Mouse (Mus musculus): ENCODE measurements around the gene Fibp. TPM values are rescaled to one million over a fixed set of nuclear protein-coding genes. Genes with fewer than 3 reads are reported as not detected.

Fibp gene
- total RNA-seq (2012; rRNA removed), result 21.9 and 28.3 TPM in 2 replicates
- 10 to 100 TPM in 1 of 2 experiments, not detected in 1; 63.5 TPM for polyA plus RNA-seq (2012; ENCODE audit: insufficient read depth in 1 of 2, insufficient read length in 2 of 2, low read depth in 1 of 2, low replicate concordance in 2 of 2, missing spikeins in 1 of 2)

- peak within 1 kb of the TSS; percentile 83 for H3K27ac ChIP-seq (ENCODE audit: control insufficient read depth, low read depth, low read length)
- peaks cover 0 to 30% of the 10 kb centered on the region in 2 experiments for H3K4me1 ChIP-seq (ENCODE audit: control insufficient read depth in 1 of 2, insufficient read depth in 2 of 2, low read length in 2 of 2)
- peak; percentile 96 for DNase-seq (ENCODE audit: low read depth, low spot score)
- no peaks in the 10 kb centered on the region for H3K9me3 ChIP-seq (replicated peaks; ENCODE audit: insufficient read depth, low read length)
- no peaks in the 10 kb centered on the region for H3K27me3 ChIP-seq (ENCODE audit: control insufficient read depth in 1 of 2, insufficient read depth in 2 of 2, low read length in 2 of 2)
- H3K79me2 ChIP-seq (ENCODE audit: control insufficient read depth, insufficient read depth, low read length, poor library complexity), result peaks cover 13% of the 10 kb centered on the region
- peaks cover 0 to 5% of the 10 kb centered on the region in 2 experiments; a peak in 2 of 4 replicates for H3K36me3 ChIP-seq (ENCODE audit: control insufficient read depth in 1 of 2, insufficient read depth in 2 of 2, low read length in 2 of 2)
- H3K9ac ChIP-seq (ENCODE audit: control insufficient read depth, low read depth, low read length, poor library complexity, severe bottlenecking), result peak within 1 kb of the TSS; percentile 89
- peak within 1 kb of the TSS; percentile 95 to 99 for H3K4me3 ChIP-seq (ENCODE audit: control insufficient read depth in 1 of 2, insufficient read depth in 1 of 2, low read depth in 2 of 2, low read length in 2 of 2)
- no peak for TF ChIP-seq CHD2 (IDR thresholded peaks at IDR 0.05; ENCODE audit: low read length)
- peak; percentile 91 for TF ChIP-seq HCFC1 (IDR thresholded peaks at IDR 0.05; ENCODE audit: low read depth, low read length)
- no peak for TF ChIP-seq NRF1 (IDR thresholded peaks at IDR 0.05; ENCODE audit: insufficient read depth, low read depth, low read length, poor library complexity, severe bottlenecking)
- no peak for TF ChIP-seq EP300 (IDR thresholded peaks at IDR 0.05; ENCODE audit: low read depth in 1 of 2, low read length in 2 of 2)
- no peak for TF ChIP-seq MEF2A (IDR thresholded peaks at IDR 0.05; ENCODE audit: extremely low read depth, insufficient replicate concordance, low read depth, low read length, poor library complexity, severe bottlenecking)
- no peak for TF ChIP-seq ZC3H11A (IDR thresholded peaks at IDR 0.05; ENCODE audit: low read depth, low read length)
- no peak for TF ChIP-seq RAD21 (IDR thresholded peaks at IDR 0.05; ENCODE audit: low read depth, low read length)
- TF ChIP-seq JUND (IDR thresholded peaks at IDR 0.05; ENCODE audit: low read depth, low read length), result no peak
- 0 out of 2 replicates have a peak, but pooled peaks have one; percentile 37 for TF ChIP-seq MYC (IDR thresholded peaks at IDR 0.05; ENCODE audit: low read depth, low read length)
- TF ChIP-seq RCOR1 (IDR thresholded peaks at IDR 0.05; ENCODE audit: low read depth, low read length), result no peak; the same call in 1 of the 2 replicates
- no peak for TF ChIP-seq GATA1 (IDR thresholded peaks at IDR 0.05; ENCODE audit: low read depth, low read length)
- 0 out of 2 replicates have a peak, but pooled peaks have one; percentile 29 for TF ChIP-seq USF1 (IDR thresholded peaks at IDR 0.05; ENCODE audit: low read depth, low read length)
- peak; percentile 25; the same call in 1 of the 2 replicates for TF ChIP-seq KAT2A (conservative IDR thresholded peaks at IDR 0.05; ENCODE audit: low read depth, low read length)
- peak; percentile 93 for TF ChIP-seq TBP (IDR thresholded peaks at IDR 0.05; ENCODE audit: low read depth, low read length)
- TF ChIP-seq POLR2A (IDR thresholded peaks at IDR 0.05; ENCODE audit: control insufficient read depth in 1 of 2, insufficient read depth in 1 of 2, low read depth in 1 of 2, low read length in 2 of 2, poor library complexity in 1 of 2), result peak; percentile 89 to 96
- TF ChIP-seq SIN3A (IDR thresholded peaks at IDR 0.05; ENCODE audit: low read length), result peak; percentile 91
- TF ChIP-seq TCF12 (IDR thresholded peaks at IDR 0.05; ENCODE audit: low read depth, low read length), result peak; percentile 76
- no peak for TF ChIP-seq SMC3 (IDR thresholded peaks at IDR 0.05; ENCODE audit: low read depth, low read length)
- no peak; the same call in 1 of the 2 replicates for TF ChIP-seq MAZ (IDR thresholded peaks at IDR 0.05; ENCODE audit: low read depth, low read length)
- TF ChIP-seq ZNF384 (IDR thresholded peaks at IDR 0.05; ENCODE audit: low read depth, low read length), result no peak
- TF ChIP-seq ELF1 (IDR thresholded peaks at IDR 0.05; ENCODE audit: low read depth, low read length), result peak; percentile 93
- TF ChIP-seq POLR2AphosphoS5 (IDR thresholded peaks at IDR 0.05; ENCODE audit: borderline replicate concordance, low read depth, low read length), result no peak
- no peak for TF ChIP-seq TAL1 (IDR thresholded peaks at IDR 0.05; ENCODE audit: low read length)
- TF ChIP-seq GABPA (IDR thresholded peaks at IDR 0.05; ENCODE audit: low read depth, low read length), result no peak
- TF ChIP-seq CTCF (IDR thresholded peaks at IDR 0.05 in 2 of 3, conservative IDR thresholded peaks at IDR 0.05 in 1 of 3; ENCODE audit: control insufficient read depth in 1 of 3, insufficient read depth in 1 of 3, low read depth in 2 of 3, low read length in 3 of 3, poor library complexity in 1 of 3, severe bottlenecking in 1 of 3), result no peak
- TF ChIP-seq POLR2AphosphoS2 (IDR thresholded peaks at IDR 0.05; ENCODE audit: low read length), result peak; percentile 93
- TF ChIP-seq E2F4 (IDR thresholded peaks at IDR 0.05; ENCODE audit: borderline replicate concordance, low read depth, low read length), result no peak
- TF ChIP-seq MAFK (IDR thresholded peaks at IDR 0.05; ENCODE audit: borderline replicate concordance, low read depth, low read length), result no peak
- no peak for TF ChIP-seq BHLHE40 (IDR thresholded peaks at IDR 0.05; ENCODE audit: borderline replicate concordance, low read depth, low read length)
- no peak for TF ChIP-seq ZKSCAN1 (IDR thresholded peaks at IDR 0.05; ENCODE audit: low read depth, low read length)
- TF ChIP-seq MXI1 (IDR thresholded peaks at IDR 0.05; ENCODE audit: low read depth, low read length), result peak; percentile 88
- TF ChIP-seq MYB (IDR thresholded peaks at IDR 0.05; ENCODE audit: low read depth, low read length), result no peak
- TF ChIP-seq UBTF (IDR thresholded peaks at IDR 0.05; ENCODE audit: borderline replicate concordance, insufficient read depth, low read depth, low read length), result peak; percentile 89; the same call in 1 of the 2 replicates
- peak; percentile 72; the same call in 1 of the 2 replicates for TF ChIP-seq ZMIZ1 (IDR thresholded peaks at IDR 0.05; ENCODE audit: low read depth, low read length)
- peak; percentile 91 for TF ChIP-seq NELFE (IDR thresholded peaks at IDR 0.05; ENCODE audit: low read depth, low read length)
- TF ChIP-seq USF2 (IDR thresholded peaks at IDR 0.05; ENCODE audit: borderline replicate concordance in 1 of 2, insufficient read depth in 1 of 2, low read depth in 1 of 2, low read length in 2 of 2), result no peak
Observed at GRCm38 (mm10) chr19:5460465-5460911, at the start of gene Fibp. TSS of gene Fibp (plus strand) at chr19:5460615.
